8 mouse cellular contexts compared by ENCODE assay signal in genomic region chr3:137547414-137547877, GRCm38 (mm10).
DNase-seq lines count a peak whose midpoint lies in the region; ATAC-seq lines count a peak whose summit lies in the region.

No protein-coding gene starts in this region.

- no peaks in the 10 kb centered on the region for H3K9me3 ChIP-seq in kidney, embryonic 14.5 days (ENCODE audit: control insufficient read depth, low read length)
- no peaks in the 10 kb centered on the region for H3K9me3 ChIP-seq in forebrain, embryonic 13.5 days (replicated peaks)
- H3K9me3 ChIP-seq in intestine, embryonic 16.5 days (ENCODE audit: control insufficient read depth, low read length) = no peaks in the 10 kb centered on the region

- peak; percentile 68; the same call in 1 of the 2 replicates for ATAC-seq in kidney, embryonic 14.5 days (ENCODE audit: low FRiP score, low TSS enrichment)
- ATAC-seq in forebrain, embryonic 13.5 days = peak; percentile 88
- ATAC-seq in intestine, embryonic 16.5 days = peak; percentile 9; the same call in 1 of the 2 replicates

- no peaks in the 10 kb centered on the region for H3K27me3 ChIP-seq in kidney, embryonic 14.5 days (ENCODE audit: control insufficient read depth, insufficient read depth, low read length)
- H3K27me3 ChIP-seq in forebrain, embryonic 13.5 days = peaks cover 5% of the 10 kb centered on the region; the same call in 1 of the 2 replicates
- H3K27me3 ChIP-seq in intestine, embryonic 16.5 days (replicated peaks; ENCODE audit: control insufficient read depth, insufficient read depth, low read length) = no peaks in the 10 kb centered on the region

- no peaks in the 10 kb centered on the region for H3K4me1 ChIP-seq in kidney, embryonic 14.5 days (ENCODE audit: control insufficient read depth, insufficient read depth, low read length)
- H3K4me1 ChIP-seq in forebrain, embryonic 13.5 days = peaks cover 10% of the 10 kb centered on the region
- peaks cover 5% of the 10 kb centered on the region; the same call in 1 of the 2 replicates for H3K4me1 ChIP-seq in intestine, embryonic 16.5 days (ENCODE audit: control insufficient read depth, insufficient read depth, low read length)

- H3K4me2 ChIP-seq in kidney, embryonic 14.5 days (replicated peaks; ENCODE audit: low read depth, low read length) = peak overlapping the region; percentile 29; the same call in 1 of the 2 replicates
- peak overlapping the region; percentile 48 for H3K4me2 ChIP-seq in forebrain, embryonic 13.5 days
- H3K4me2 ChIP-seq in intestine, embryonic 16.5 days (ENCODE audit: low read depth, low read length) = peak overlapping the region; percentile 34; the same call in 1 of the 2 replicates

- H3K4me3 ChIP-seq in kidney, embryonic 14.5 days (ENCODE audit: low read length) = peak overlapping the region; percentile 9; the same call in 1 of the 2 replicates
- H3K4me3 ChIP-seq in forebrain, embryonic 13.5 days = peak overlapping the region; percentile 15; the same call in 1 of the 2 replicates
- no peak overlapping the region for H3K4me3 ChIP-seq in intestine, embryonic 16.5 days (ENCODE audit: low read length)

- WGBS in kidney, embryonic 14.5 days = 10% methylated on average over 12 of the region's 12 CpGs
- 1% methylated on average over 12 of the region's 12 CpGs for WGBS in forebrain, embryonic 13.5 days
- WGBS in intestine, embryonic 16.5 days = 11% methylated on average over 12 of the region's 12 CpGs

- H3K36me3 ChIP-seq in kidney, embryonic 14.5 days (ENCODE audit: control insufficient read depth, insufficient read depth, low read length) = no peaks in the 10 kb centered on the region
- no peaks in the 10 kb centered on the region for H3K36me3 ChIP-seq in forebrain, embryonic 13.5 days (ENCODE audit: poor library complexity, severe bottlenecking)
- H3K36me3 ChIP-seq in intestine, embryonic 16.5 days (ENCODE audit: control insufficient read depth, insufficient read depth, low read length) = no peaks in the 10 kb centered on the region

- DNase-seq in kidney, adult 11 months = no peak
- DNase-seq in cerebellum, adult 11 months = peak; percentile 44
- peak; percentile 54 for DNase-seq in retina, postnatal 1 day
- no peak for DNase-seq in spleen, postnatal 36 days (ENCODE audit: low spot score in 2 of 2)
- no peak for DNase-seq in liver

- peak overlapping the region; percentile 49 for H3K27ac ChIP-seq in kidney, embryonic 14.5 days (ENCODE audit: low read depth, low read length)
- no peak overlapping the region for H3K27ac ChIP-seq in forebrain, embryonic 13.5 days
- no peak overlapping the region for H3K27ac ChIP-seq in intestine, embryonic 16.5 days (ENCODE audit: low read length)

- no peak overlapping the region for H3K9ac ChIP-seq in kidney, embryonic 14.5 days (ENCODE audit: low read depth, low read length)
- H3K9ac ChIP-seq in forebrain, embryonic 13.5 days = no peak overlapping the region
- no peak overlapping the region for H3K9ac ChIP-seq in intestine, embryonic 16.5 days (ENCODE audit: low read depth, low read length)

Comparison
In these comparisons a context has a peak if more than half of its experiments do, and no peak if none do; other contexts are left out.
1. ATAC-seq: peak in every context shown above with its lines; median percentile 88 in forebrain, embryonic 13.5 days; 68 in kidney, embryonic 14.5 days; 9 in intestine, embryonic 16.5 days.
2. DNase-seq: peak in cerebellum, adult 11 months (single experiment) and retina, postnatal 1 day (single experiment); none in kidney, adult 11 months (single experiment), spleen, postnatal 36 days (0 of 2) and liver (single experiment).
3. Peak in every context shown above with its lines, with median percentiles within 50 percentile points of each other: H3K4me2 ChIP-seq.